Mouse (Mus musculus) CH12.LX (cell line): ENCODE data around the gene Gstk1. TPM values are rescaled to one million over a fixed set of nuclear protein-coding genes. Genes with fewer than 3 reads are reported as not detected.

ENCODE experiments used
- DNase-seq: peaks from one replicate; pipeline ENCODE4 v3.0.0-alpha.2; 2013; ENCODE audit errors: extremely low read depth
- H3K27ac ChIP-seq: 2 replicates; pipeline ENCODE4 v1.5.1; 2012; ENCODE audit warnings: low read depth, mild to moderate bottlenecking, control low read depth, moderate library complexity; ENCODE audit not compliant: insufficient read depth
- H3K27me3 ChIP-seq: replicated peaks from 2 replicates; pipeline ENCODE3; 2012; ENCODE audit warnings: inconsistent platforms
- H3K36me3 ChIP-seq, 2 experiments: replicated peaks in 1 of 2; 2 replicates each; pipeline versions ENCODE3 to v1.6.1; 2012; ENCODE audit warnings: inconsistent platforms in 1 of 2, low read length in 1 of 2, mild to moderate bottlenecking in 1 of 2, mixed read lengths in 1 of 2, moderate library complexity in 1 of 2; ENCODE audit not compliant: control insufficient read depth in 1 of 2, insufficient read depth in 1 of 2
- H3K4me1 ChIP-seq, 2 experiments: 2 replicates each; pipeline ENCODE4 v1.6.1; 2012; ENCODE audit warnings: inconsistent platforms in 1 of 2, moderate library complexity in 1 of 2; ENCODE audit not compliant: insufficient read depth in 2 of 2, control insufficient read depth in 1 of 2
- H3K4me2 ChIP-seq: 2 replicates; pipeline ENCODE4 v1.6.1; 2012; ENCODE audit warnings: low read depth, mild to moderate bottlenecking, control low read depth; ENCODE audit not compliant: poor library complexity, insufficient read depth, severe bottlenecking
- H3K4me3 ChIP-seq, 3 experiments: fragments of 150-350 bp in 1 of 3; sonication (generic) in 1 of 3; replicated peaks in 1 of 3; 2 replicates each; pipeline versions ENCODE3 to v1.5.1; 2011 to 2012; ENCODE audit warnings: low read depth in 2 of 3, low read length in 2 of 3, mild to moderate bottlenecking in 2 of 3, moderate library complexity in 2 of 3, control low read depth in 1 of 3, improper control_type of control experiment in 1 of 3, inconsistent platforms in 1 of 3, mixed read lengths in 1 of 3; ENCODE audit not compliant: poor library complexity in 1 of 3
- H3K79me2 ChIP-seq: replicated peaks from 2 replicates; pipeline ENCODE4 v1.6.1; 2012; ENCODE audit warnings: mild to moderate bottlenecking, moderate library complexity; ENCODE audit not compliant: control insufficient read depth, poor library complexity, insufficient read depth, severe bottlenecking; ENCODE audit errors: extremely low read depth
- H3K9ac ChIP-seq: 2 replicates; pipeline ENCODE4 v1.6.1; 2012; ENCODE audit warnings: low read depth, mild to moderate bottlenecking, control low read depth, moderate library complexity; ENCODE audit not compliant: insufficient read depth
- H3K9me3 ChIP-seq: replicated peaks from 2 replicates; pipeline ENCODE3; 2012; ENCODE audit warnings: low read length, inconsistent platforms, mixed read lengths
- CHD2 ChIP-seq: IDR thresholded peaks from 2 replicates; pipeline ENCODE4 v1.6.1; 2011; ENCODE audit warnings: low read length, improper control_type of control experiment
- CTCF ChIP-seq, 2 experiments: IDR thresholded peaks in 1 of 2; conservative IDR thresholded peaks in 1 of 2; 2 replicates each; pipeline ENCODE4 v1.5.1; 2011 to 2012; ENCODE audit warnings: low read depth in 2 of 2, low read length in 2 of 2, improper control_type of control experiment in 1 of 2, inconsistent platforms in 1 of 2, mild to moderate bottlenecking in 1 of 2, moderate library complexity in 1 of 2
- E2F4 ChIP-seq: IDR thresholded peaks from 2 replicates; pipeline ENCODE4 v1.6.1; 2011; ENCODE audit warnings: low read depth, low read length, improper control_type of control experiment; ENCODE audit not compliant: insufficient replicate concordance
- ELF1 ChIP-seq: IDR thresholded peaks from 2 replicates; pipeline ENCODE4 v1.6.1; 2014; ENCODE audit warnings: low read depth, mild to moderate bottlenecking, inconsistent platforms, low read length, improper control_type of control experiment
- EP300 ChIP-seq: IDR thresholded peaks from 2 replicates; pipeline ENCODE4 v1.6.1; 2011; ENCODE audit warnings: low read length, improper control_type of control experiment
- ETS1 ChIP-seq: conservative IDR thresholded peaks from 2 replicates; pipeline ENCODE4 v1.6.1; 2012; ENCODE audit warnings: low read depth, mild to moderate bottlenecking, inconsistent platforms, low read length, improper control_type of control experiment, moderate library complexity
- HCFC1 ChIP-seq: IDR thresholded peaks from 2 replicates; pipeline ENCODE4 v1.6.1; 2012; ENCODE audit warnings: low read depth, mild to moderate bottlenecking, inconsistent platforms, low read length, improper control_type of control experiment
- KAT2A ChIP-seq: IDR thresholded peaks from 2 replicates; pipeline ENCODE4 v1.6.1; 2012; ENCODE audit warnings: low read length, improper control_type of control experiment, inconsistent platforms; ENCODE audit not compliant: insufficient replicate concordance
- MAX ChIP-seq: IDR thresholded peaks from 2 replicates; pipeline ENCODE4 v1.6.1; 2011; ENCODE audit warnings: low read length, improper control_type of control experiment
- MAZ ChIP-seq: IDR thresholded peaks from 2 replicates; pipeline ENCODE4 v1.6.1; 2012; ENCODE audit warnings: low read depth, mild to moderate bottlenecking, inconsistent platforms, low read length, improper control_type of control experiment, moderate library complexity
- MEF2A ChIP-seq: IDR thresholded peaks from 2 replicates; pipeline ENCODE4 v1.6.1; 2014; ENCODE audit warnings: low read depth, mild to moderate bottlenecking, inconsistent platforms, low read length, improper control_type of control experiment, borderline replicate concordance
- MXI1 ChIP-seq: IDR thresholded peaks from 2 replicates; pipeline ENCODE4 v1.6.1; 2011; ENCODE audit warnings: mild to moderate bottlenecking, low read depth, low read length, improper control_type of control experiment
- MYC ChIP-seq: IDR thresholded peaks from 2 replicates; pipeline ENCODE4 v1.6.1; 2011; ENCODE audit warnings: low read depth, mild to moderate bottlenecking, improper control_type of control experiment, low read length
- NELFE ChIP-seq: IDR thresholded peaks from 2 replicates; pipeline ENCODE4 v1.6.1; 2011; ENCODE audit warnings: low read depth, low read length, improper control_type of control experiment
- NRF1 ChIP-seq: IDR thresholded peaks from 2 replicates; pipeline ENCODE4 v1.6.1; 2014; ENCODE audit warnings: low read depth, mild to moderate bottlenecking, inconsistent platforms, low read length, improper control_type of control experiment, moderate library complexity
- PAX5 ChIP-seq: IDR thresholded peaks from 2 replicates; pipeline ENCODE4 v1.6.1; 2012; ENCODE audit warnings: low read length, inconsistent platforms, mixed read lengths
- POLR2A ChIP-seq: IDR thresholded peaks from 2 replicates; pipeline ENCODE4 v1.6.1; 2011; ENCODE audit warnings: low read depth, mild to moderate bottlenecking, improper control_type of control experiment, low read length
- RAD21 ChIP-seq: IDR thresholded peaks from 2 replicates; pipeline ENCODE4 v1.6.1; 2011; ENCODE audit warnings: low read depth, mild to moderate bottlenecking, low read length, improper control_type of control experiment, moderate library complexity
- RCOR1 ChIP-seq: conservative IDR thresholded peaks from 2 replicates; pipeline ENCODE4 v1.6.1; 2012; ENCODE audit warnings: low read depth, mild to moderate bottlenecking, inconsistent platforms, low read length, improper control_type of control experiment
- SMC3 ChIP-seq: IDR thresholded peaks from 2 replicates; pipeline ENCODE4 v1.6.1; 2011; ENCODE audit warnings: low read depth, low read length, improper control_type of control experiment
- TBP ChIP-seq: conservative IDR thresholded peaks from 2 replicates; pipeline ENCODE4 v1.6.1; 2011; ENCODE audit warnings: low read depth, low read length, improper control_type of control experiment
- UBTF ChIP-seq: IDR thresholded peaks from 2 replicates; pipeline ENCODE4 v1.6.1; 2012; ENCODE audit warnings: low read depth, mild to moderate bottlenecking, inconsistent platforms, low read length, improper control_type of control experiment, moderate library complexity
- USF1 ChIP-seq: IDR thresholded peaks from 2 replicates; pipeline ENCODE4 v1.6.1; 2014; ENCODE audit warnings: low read depth, mild to moderate bottlenecking, inconsistent platforms, low read length, improper control_type of control experiment
- USF2 ChIP-seq: conservative IDR thresholded peaks from 2 replicates; pipeline ENCODE4 v1.6.1; 2011; ENCODE audit warnings: low read depth, low read length, improper control_type of control experiment
- dilution Hi-C: fragments of 300-500 bp; cut with MboI; formaldehyde crosslinking; loops from 2 replicates; pipeline ENCODE4 v1.14.3; 2020; ENCODE audit warnings: low sequenced_read_pairs; ENCODE audit not compliant: extremely low pct_unique_long_range_greater_than_20kb, extremely low pct_ligation_motif_present
- in situ Hi-C: fragments of 300-500 bp; cut with MboI; formaldehyde crosslinking; loops from 3 replicates; pipeline ENCODE4 v1.14.3; 2019; ENCODE audit warnings: low sequenced_read_pairs, low pct_ligation_motif_present, low pct_unique_long_range_greater_than_20kb, mixed read lengths
- polyA plus RNA-seq: library from polyadenylated mRNA; unstranded; fragments of >175 nt; gene quantifications from 2 replicates; pipeline ENCODE4 v1.2.1, GENCODE M21; 2012; ENCODE audit warnings: low read depth; ENCODE audit not compliant: insufficient read length
- total RNA-seq, 2 experiments: library from RNA; depleted of rRNA; stranded (reverse); fragments of 300-350 nt in 1 of 2; fragments of >200 nt in 1 of 2; gene quantifications; 2 replicates each; pipeline ENCODE4 v1.2.3; 2012 to 2014

Gstk1 gene
- total and polyA plus RNA-seq, 3 experiments, result 0.59 to 1.0 (median 0.85) TPM

DNA sequence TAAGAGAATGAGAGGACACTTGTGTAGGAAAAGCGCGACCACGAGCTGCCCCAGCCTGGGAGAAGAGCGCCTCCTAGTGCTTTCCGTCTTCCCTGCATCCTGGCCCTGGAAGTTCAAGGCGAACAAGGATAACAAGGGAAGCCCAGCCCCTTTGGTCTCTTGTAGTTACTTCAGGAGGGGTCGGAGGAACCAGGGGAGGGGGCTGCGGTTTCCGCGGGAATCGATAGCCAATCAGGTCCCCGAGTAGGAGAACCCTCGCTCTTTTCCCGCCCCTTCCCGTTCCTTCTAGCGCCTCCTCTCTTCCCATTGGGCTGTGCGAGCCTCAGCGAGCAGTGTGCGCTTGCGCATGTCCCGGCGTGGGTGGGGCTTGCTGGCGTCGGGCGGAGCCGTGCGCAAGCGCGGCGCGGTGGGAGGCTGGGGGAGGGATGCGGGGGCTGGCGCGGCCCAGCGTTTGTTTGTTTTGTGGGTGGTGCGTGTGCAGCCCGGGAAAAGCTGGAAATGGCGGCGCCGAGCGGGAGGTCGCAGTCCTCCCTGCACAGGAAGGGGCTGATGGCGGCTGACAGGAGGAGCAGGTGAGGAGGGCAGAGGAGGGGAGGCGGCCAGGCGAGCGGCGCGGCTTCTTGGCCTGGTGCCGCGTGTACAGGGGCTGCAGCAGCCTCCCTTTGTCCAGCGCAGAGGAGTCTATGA lies 19.0 kb downstream of the Gstk1 start, which contains the start of gene Casp2:
Casp2 (plus strand) TSS at position 360 of the 687 bp plus-strand sequence.
- in situ Hi-C loops, result no loop called here
- TF ChIP-seq MAZ (peak; percentile 87), TBP (no peak; the same call in 1 of the 2 replicates), MYC (0 out of 2 replicates have a peak, but pooled peaks have one; percentile 16), USF2 (no peak), CHD2 (peak; percentile 55), ETS1 (no peak), POLR2A (peak; percentile 59), MEF2A (0 out of 2 replicates have a peak, but pooled peaks have one; percentile 34), EP300 (no peak), NELFE (peak; percentile 24; the same call in 1 of the 2 replicates), PAX5 (no peak), NRF1 (peak; percentile 95), CTCF (conservative IDR thresholded peaks at IDR 0.05 in 1 of 2, IDR thresholded peaks at IDR 0.05 in 1 of 2; ENCODE audit: low read depth in 2 of 2, low read length in 2 of 2) (peak; percentile 36 to 63; a peak in 3 of 4 replicates), SMC3 (peak; percentile 26), MAX (peak; percentile 23), KAT2A (peak; percentile 68; the same call in 1 of the 2 replicates), RCOR1 (no peak), HCFC1 (peak; percentile 76), ELF1 (peak; percentile 81), UBTF (no peak), E2F4 (peak; percentile 97; the same call in 1 of the 2 replicates), USF1 (no peak), MXI1 (peak; percentile 65), RAD21 (peak; percentile 41)
- TF ChIP-seq, all 38 proteins: peak for 16
- peaks cover 19% of the 10 kb centered on the region for H3K79me2 ChIP-seq

More for the DNA sequence above, 19.0 kb downstream of the Gstk1 start, which contains the start of gene Casp2:
- Histone ChIP-seq H3K9me3 (no peaks in the 10 kb centered on the region), H3K27me3 (no peaks in the 10 kb centered on the region), H3K4me3 (peak within 1 kb of the TSS; percentile 75 to 99 (median 91)), H3K36me3 (peaks cover 24 to 27% of the 10 kb centered on the region in 2 experiments), H3K9ac (peak within 1 kb of the TSS; percentile 98), H3K4me1 (peaks cover 0 to 25% of the 10 kb centered on the region in 2 experiments; a peak in 2 of 4 replicates), H3K4me2 (peak within 1 kb of the TSS; percentile 91), H3K27ac (peak within 1 kb of the TSS; percentile 32)
- peak; percentile 97 for DNase-seq
- dilution Hi-C loops, result no loop called here
